Mouse (Mus musculus) limb, embryonic 12.5 days (tissue): ENCODE results near the gene Alyref2. TPM values are rescaled to one million over a fixed set of nuclear protein-coding genes. Genes with fewer than 3 reads are reported as not detected.
A peak's percentile ranks its signal among the peaks of the same experiment; 100 is the strongest.

Experiments used
- ATAC-seq: fragments of 200-750 bp; cut with Nextera tagmentation; 2 replicates; pipeline ENCODE4 v1.8.0; 2017; ENCODE audit warnings: low read depth, moderate TSS enrichment; ENCODE audit not compliant: insufficient number of reproducible peaks, insufficient read depth, low FRiP score, low TSS enrichment
- H3K27ac ChIP-seq: fragments of 300-500 bp; sonication (generic); 2 replicates; pipeline ENCODE4 v1.5.1; 2016; ENCODE audit warnings: mild to moderate bottlenecking, moderate library complexity
- H3K27me3 ChIP-seq: fragments of 300-500 bp; sonication (generic); 2 replicates; pipeline ENCODE4 v1.6.1; 2016; ENCODE audit warnings: mild to moderate bottlenecking, moderate library complexity
- H3K36me3 ChIP-seq: fragments of 300-500 bp; sonication (generic); 2 replicates; pipeline ENCODE4 v1.6.1; 2016; ENCODE audit warnings: mild to moderate bottlenecking, moderate library complexity
- H3K4me1 ChIP-seq: fragments of 300-500 bp; sonication (generic); replicated peaks from 2 replicates; pipeline ENCODE4 v1.6.1; 2016
- H3K4me2 ChIP-seq: fragments of 300-500 bp; sonication (generic); 2 replicates; pipeline ENCODE4 v1.6.1; 2016; ENCODE audit warnings: mild to moderate bottlenecking, moderate library complexity
- H3K4me3 ChIP-seq: fragments of 300-500 bp; sonication (generic); replicated peaks from 2 replicates; pipeline ENCODE4 v1.5.1; 2016; ENCODE audit warnings: mild to moderate bottlenecking
- H3K9ac ChIP-seq: fragments of 300-500 bp; sonication (generic); replicated peaks from 2 replicates; pipeline ENCODE4 v1.6.1; 2016; ENCODE audit warnings: mild to moderate bottlenecking, moderate library complexity
- H3K9me3 ChIP-seq: fragments of 300-500 bp; sonication (generic); 2 replicates; pipeline ENCODE4 v1.6.1; 2016; ENCODE audit warnings: mild to moderate bottlenecking, moderate library complexity
- WGBS: fragments of 180-500 bp; shearing (Covaris S2); methylation state at CpG from one replicate; pipeline ENCODE4 v1.1.7; 2016; 5-methylcytosine and 5-hydroxymethylcytosine counted together
- polyA plus RNA-seq: library from polyadenylated mRNA; unstranded; fragments of >200 nt; fragmentation: Nextera tagmentation; extraction: Ambion mirVana; gene quantifications from 2 replicates; pipeline ENCODE4 v1.2.1, GENCODE M21; 2016

The Alyref2 gene
- 11.7 and 12.6 TPM in 2 replicates for polyA plus RNA-seq

GRCm38 (mm10) chr1:171503250-171503591 is at the start of gene Alyref2:
TSS of gene Alyref2 (plus strand) at chr1:171503478.
- Histone ChIP-seq H3K36me3 (no peaks in the 10 kb centered on the region), H3K27ac (peak within 1 kb of the TSS; percentile 96), H3K27me3 (no peaks in the 10 kb centered on the region), H3K4me1 (peaks cover 3% of the 10 kb centered on the region), H3K9ac (peak within 1 kb of the TSS; percentile 74), H3K4me3 (peak within 1 kb of the TSS; percentile 57), H3K9me3 (no peaks in the 10 kb centered on the region), H3K4me2 (peak within 1 kb of the TSS; percentile 63)
- ATAC-seq = peak; percentile 86
- under 1% methylated on average over 19 of the region's 19 CpGs for WGBS

GRCm38 (mm10) chr1:171454926-171455325 is 48.4 kb upstream of the Alyref2 start:
- Histone ChIP-seq H3K36me3 (no peaks in the 10 kb centered on the region), H3K4me1 (peaks cover 4% of the 10 kb centered on the region), H3K4me3 (no peak overlapping the region), H3K27ac (no peak overlapping the region), H3K9me3 (no peaks in the 10 kb centered on the region), H3K4me2 (no peak overlapping the region), H3K27me3 (no peaks in the 10 kb centered on the region), H3K9ac (no peak overlapping the region)
- WGBS = 75% methylated on average over 6 of the region's 6 CpGs
- ATAC-seq = no peak

- Histone ChIP-seq H3K4me2 (no peak overlapping the region), H3K9ac (no peak overlapping the region), H3K36me3 (peaks cover 6% of the 10 kb centered on the region; the same call in 1 of the 2 replicates), H3K27me3 (no peaks in the 10 kb centered on the region), H3K4me1 (peaks cover 7% of the 10 kb centered on the region), H3K9me3 (no peaks in the 10 kb centered on the region), H3K27ac (no peak overlapping the region), H3K4me3 (no peak overlapping the region)
- no peak for ATAC-seq
- WGBS = 97% methylated on average over 1 of the region's 1 CpGs
Measured at GRCm38 (mm10) chr1:171457568-171457967, 45.7 kb upstream of the Alyref2 start.

DNA sequence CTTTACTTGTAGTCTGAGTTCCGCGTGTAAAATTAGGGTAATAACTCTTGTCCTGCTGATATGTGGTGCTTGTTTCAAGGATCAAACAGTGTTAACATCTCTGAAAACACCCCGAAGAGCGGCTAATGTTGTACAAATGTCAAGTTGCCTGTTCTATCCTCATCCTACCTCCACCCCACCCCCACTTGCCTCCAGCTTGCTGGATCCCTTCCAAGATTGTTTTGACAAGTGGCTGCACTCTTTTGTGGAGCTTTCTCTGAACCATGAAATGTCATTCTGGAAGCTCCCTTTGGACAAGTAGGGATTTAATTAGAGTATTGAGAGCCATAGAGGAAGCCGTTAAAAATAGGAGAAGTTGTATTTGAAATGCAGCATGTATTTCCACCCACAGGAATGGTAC is 43.5 kb upstream of the Alyref2 start:
- H3K27me3 ChIP-seq = no peaks in the 10 kb centered on the region
- 44% methylated on average over 5 of the region's 5 CpGs for WGBS
- no peak for ATAC-seq
- H3K9ac ChIP-seq = no peak overlapping the region
- no peak overlapping the region for H3K4me2 ChIP-seq
- peaks cover 7% of the 10 kb centered on the region for H3K4me1 ChIP-seq
- peaks cover 6% of the 10 kb centered on the region; the same call in 1 of the 2 replicates for H3K36me3 ChIP-seq
- H3K9me3 ChIP-seq = no peaks in the 10 kb centered on the region
- H3K27ac ChIP-seq = no peak overlapping the region
- H3K4me3 ChIP-seq = no peak overlapping the region

DNA sequence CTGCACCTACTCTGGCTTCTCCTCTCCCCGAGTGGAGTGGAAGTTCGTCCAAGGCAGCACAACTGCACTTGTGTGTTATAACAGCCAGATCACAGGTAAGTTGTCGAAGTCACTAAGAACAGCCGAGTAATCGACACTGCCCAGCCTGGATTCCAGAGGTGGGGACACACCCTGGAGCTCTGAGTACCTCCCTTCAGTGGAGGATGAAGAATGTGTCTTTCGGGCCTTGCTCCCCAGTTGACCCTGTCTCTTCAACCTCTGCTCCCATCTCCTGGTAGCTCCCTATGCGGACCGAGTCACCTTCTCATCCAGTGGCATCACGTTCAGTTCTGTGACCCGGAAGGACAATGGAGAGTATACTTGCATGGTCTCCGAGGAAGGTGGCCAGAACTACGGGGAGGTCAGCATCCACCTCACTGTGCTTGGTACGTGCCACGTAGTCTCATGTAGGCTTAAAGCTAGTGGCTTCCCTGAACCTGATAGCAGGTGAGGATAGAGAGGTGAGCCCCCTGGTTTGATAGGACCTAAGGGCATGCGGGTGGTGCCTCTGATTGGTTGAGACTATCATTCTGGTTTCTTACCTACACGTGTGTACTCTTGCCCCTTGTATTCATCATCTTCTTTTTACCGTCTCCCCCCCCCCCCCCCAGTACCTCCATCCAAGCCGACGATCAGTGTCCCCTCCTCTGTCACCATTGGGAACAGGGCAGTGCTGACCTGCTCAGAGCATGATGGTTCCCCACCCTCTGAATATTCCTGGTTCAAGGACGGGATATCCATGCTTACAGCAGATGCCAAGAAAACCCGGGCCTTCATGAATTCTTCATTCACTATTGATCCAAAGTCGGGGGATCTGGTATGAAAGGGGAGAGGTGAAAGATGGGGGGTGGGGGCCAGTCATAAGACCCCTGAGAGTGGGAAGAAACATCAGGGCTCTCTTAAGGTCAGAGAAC is 42.5 kb upstream of the Alyref2 start:
- H3K9me3 ChIP-seq = no peaks in the 10 kb centered on the region
- H3K27me3 ChIP-seq = no peaks in the 10 kb centered on the region
- no peak overlapping the region for H3K4me3 ChIP-seq
- no peak for ATAC-seq
- 92% methylated on average over 22 of the region's 22 CpGs for WGBS
- no peak overlapping the region for H3K9ac ChIP-seq
- H3K36me3 ChIP-seq = peaks cover 6% of the 10 kb centered on the region; the same call in 1 of the 2 replicates
- no peak overlapping the region for H3K4me2 ChIP-seq
- peaks cover 7% of the 10 kb centered on the region for H3K4me1 ChIP-seq
- H3K27ac ChIP-seq = no peak overlapping the region

DNA sequence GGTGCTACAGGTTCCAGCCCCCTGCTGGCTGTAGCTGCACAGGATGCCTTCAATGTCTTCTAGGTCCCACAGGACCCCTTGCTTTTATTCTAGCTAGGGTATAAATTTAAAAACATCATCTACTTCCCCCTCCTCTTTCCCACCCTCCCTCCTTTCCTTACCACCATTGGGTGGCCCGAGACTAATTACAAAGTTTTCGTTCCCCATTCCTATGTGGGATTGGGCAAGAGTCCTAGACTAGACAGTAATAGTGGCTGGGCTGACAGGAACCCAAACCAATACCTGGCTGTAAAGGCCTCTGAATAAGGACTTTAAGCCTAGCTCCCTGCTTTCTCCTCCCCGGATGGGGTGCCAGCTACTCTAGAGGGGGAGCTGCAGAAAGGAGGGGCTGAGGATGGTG is 40.1 kb upstream of the Alyref2 start:
- Histone ChIP-seq H3K4me3 (no peak overlapping the region), H3K27ac (no peak overlapping the region), H3K27me3 (no peaks in the 10 kb centered on the region), H3K9ac (no peak overlapping the region), H3K9me3 (no peaks in the 10 kb centered on the region), H3K4me1 (peaks cover 7% of the 10 kb centered on the region), H3K36me3 (peaks cover 6% of the 10 kb centered on the region; the same call in 1 of the 2 replicates), H3K4me2 (no peak overlapping the region)
- 91% methylated on average over 3 of the region's 3 CpGs for WGBS
- ATAC-seq = no peak

GRCm38 (mm10) chr1:171465749-171466412 is 37.4 kb upstream of the Alyref2 start:
- 88% methylated on average over 5 of the region's 5 CpGs for WGBS
- Histone ChIP-seq H3K36me3 (peaks cover 6% of the 10 kb centered on the region; the same call in 1 of the 2 replicates), H3K4me1 (no peaks in the 10 kb centered on the region), H3K27me3 (0 out of 2 replicates have a peak, but pooled peaks cover under 1% of the 10 kb centered on the region), H3K4me2 (no peak overlapping the region), H3K27ac (no peak overlapping the region), H3K9me3 (no peaks in the 10 kb centered on the region), H3K9ac (no peak overlapping the region), H3K4me3 (no peak overlapping the region)
- no peak for ATAC-seq

GRCm38 (mm10) chr1:171466565-171466964 is 36.7 kb upstream of the Alyref2 start:
- WGBS = 84% methylated on average over 4 of the region's 4 CpGs
- Histone ChIP-seq H3K4me2 (no peak overlapping the region), H3K9me3 (no peaks in the 10 kb centered on the region), H3K27me3 (0 out of 2 replicates have a peak, but pooled peaks cover 3% of the 10 kb centered on the region), H3K27ac (no peak overlapping the region), H3K4me3 (no peak overlapping the region), H3K9ac (no peak overlapping the region), H3K36me3 (peaks cover 4% of the 10 kb centered on the region; the same call in 1 of the 2 replicates), H3K4me1 (no peaks in the 10 kb centered on the region)
- no peak for ATAC-seq

- ATAC-seq = no peak
- H3K36me3 ChIP-seq = no peaks in the 10 kb centered on the region
- no peak overlapping the region for H3K4me2 ChIP-seq
- H3K4me1 ChIP-seq = no peaks in the 10 kb centered on the region
- H3K4me3 ChIP-seq = no peak overlapping the region
- 85% methylated on average over 3 of the region's 3 CpGs for WGBS
- H3K9me3 ChIP-seq = no peaks in the 10 kb centered on the region
- H3K27ac ChIP-seq = no peak overlapping the region
- no peak overlapping the region for H3K9ac ChIP-seq
- H3K27me3 ChIP-seq = 0 out of 2 replicates have a peak, but pooled peaks cover 3% of the 10 kb centered on the region
Measured at GRCm38 (mm10) chr1:171469678-171470077, 33.6 kb upstream of the Alyref2 start.

GRCm38 (mm10) chr1:171470371-171470871 is 32.9 kb upstream of the Alyref2 start:
- Histone ChIP-seq H3K9me3 (no peaks in the 10 kb centered on the region), H3K4me3 (no peak overlapping the region), H3K27me3 (0 out of 2 replicates have a peak, but pooled peaks cover 3% of the 10 kb centered on the region), H3K9ac (no peak overlapping the region), H3K36me3 (no peaks in the 10 kb centered on the region), H3K27ac (no peak overlapping the region), H3K4me2 (no peak overlapping the region), H3K4me1 (no peaks in the 10 kb centered on the region)
- no peak for ATAC-seq
- WGBS = 34% methylated on average over 7 of the region's 7 CpGs

DNA sequence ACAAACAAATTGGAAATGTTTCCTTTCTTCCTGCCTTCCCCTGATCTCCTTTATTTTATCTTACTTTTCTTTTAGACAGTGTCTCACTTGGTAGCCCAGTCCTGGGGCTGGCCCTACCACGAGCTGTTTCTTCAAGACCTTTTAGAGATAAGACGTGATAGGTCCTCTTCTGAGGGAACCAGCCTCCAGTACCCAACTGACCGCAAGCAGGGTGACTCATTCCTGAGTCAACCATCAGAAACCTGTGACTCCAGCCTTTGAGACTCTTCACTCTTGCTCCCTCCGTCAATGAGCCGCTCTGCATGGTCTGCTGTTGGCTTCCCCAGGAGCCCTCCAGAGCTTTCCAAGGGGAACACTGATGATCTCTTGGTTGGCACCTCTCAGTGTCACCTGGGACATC is 32.4 kb upstream of the Alyref2 start:
- Histone ChIP-seq H3K9me3 (no peaks in the 10 kb centered on the region), H3K4me1 (no peaks in the 10 kb centered on the region), H3K4me2 (no peak overlapping the region), H3K36me3 (no peaks in the 10 kb centered on the region), H3K9ac (no peak overlapping the region), H3K4me3 (no peak overlapping the region), H3K27me3 (0 out of 2 replicates have a peak, but pooled peaks cover 3% of the 10 kb centered on the region), H3K27ac (no peak overlapping the region)
- 88% methylated on average over 5 of the region's 5 CpGs for WGBS
- no peak for ATAC-seq
